ENCODE assay signal across 8 mouse cellular contexts in the genomic region with DNA sequence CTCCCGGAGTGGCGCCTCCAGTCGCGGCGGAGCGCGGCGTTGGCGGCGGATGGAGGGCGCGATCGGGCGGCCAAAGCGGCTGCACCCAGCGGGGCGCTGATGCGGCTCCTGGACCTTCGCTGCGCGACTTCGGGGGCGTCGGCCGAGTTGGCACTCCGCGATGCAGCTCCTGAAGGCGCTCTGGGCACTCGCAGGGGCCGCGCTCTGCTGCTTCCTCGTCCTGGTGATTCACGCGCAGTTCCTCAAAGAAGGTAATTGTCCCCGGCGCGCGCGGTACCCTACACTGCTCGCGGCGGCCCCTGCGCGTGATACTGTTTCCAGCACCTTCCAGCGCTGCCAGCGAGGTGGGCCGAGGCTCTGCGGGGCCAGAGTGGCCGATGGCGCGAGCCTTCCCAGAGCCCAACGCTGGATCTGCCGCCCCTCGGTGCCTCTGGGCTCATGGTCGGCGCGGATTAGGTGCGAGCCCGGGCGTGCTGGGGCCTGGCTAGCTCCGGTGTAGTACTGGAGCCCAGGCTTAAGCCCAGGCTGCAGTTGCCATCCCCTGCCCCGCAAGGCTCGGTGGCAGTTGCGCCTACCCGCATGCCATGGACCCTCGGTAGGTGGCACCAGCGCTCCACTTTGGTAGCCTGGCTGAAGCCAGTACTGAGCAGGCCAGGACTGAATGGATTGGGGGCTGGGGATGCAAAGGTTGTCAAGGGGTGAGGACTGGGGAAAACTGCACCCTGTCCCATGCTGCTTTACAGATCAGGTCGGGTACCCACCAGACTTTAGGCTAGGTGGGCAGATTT.
DNase-seq lines count a peak whose midpoint lies in the region; ATAC-seq and TF ChIP-seq lines count a peak whose summit lies in the region.

No protein-coding gene starts in this region.

- no peaks in the 10 kb centered on the region for H3K36me3 ChIP-seq in hindbrain, embryonic 14.5 days (replicated peaks; ENCODE audit: control insufficient read depth, insufficient read depth)
- H3K36me3 ChIP-seq in lung, embryonic 16.5 days (ENCODE audit: control insufficient read depth, insufficient read depth, low read length): no peaks in the 10 kb centered on the region

- intact Hi-C loops in gastrocnemius, adult 2 months (cut with DNase I): loop anchor here (2.0 to 5.0 kb wide), 2 partner anchors 207 to 623 kb away; no protein-coding TSS in a partner anchor

- peak overlapping the region; percentile 90 for H3K9ac ChIP-seq in hindbrain, embryonic 14.5 days
- H3K9ac ChIP-seq in lung, embryonic 16.5 days (ENCODE audit: low read length): peak overlapping the region; percentile 64

- 0 out of 2 replicates have a peak overlapping the region, but pooled peaks have one; percentile 8 for H3K27ac ChIP-seq in gastrocnemius, adult 2 months
- H3K27ac ChIP-seq in hindbrain, embryonic 14.5 days: peak overlapping the region; percentile 89
- H3K27ac ChIP-seq in lung, embryonic 16.5 days (ENCODE audit: low read length): no peak overlapping the region

- no peaks in the 10 kb centered on the region for H3K27me3 ChIP-seq in hindbrain, embryonic 14.5 days (ENCODE audit: control insufficient read depth, insufficient read depth, low read length)
- H3K27me3 ChIP-seq in lung, embryonic 16.5 days (ENCODE audit: control insufficient read depth, insufficient read depth, low read depth, low read length): peaks cover 49% of the 10 kb centered on the region

- H3K4me3 ChIP-seq in gastrocnemius, adult 2 months: peak overlapping the region; percentile 73
- peak overlapping the region; percentile 78 for H3K4me3 ChIP-seq in hindbrain, embryonic 14.5 days (replicated peaks; ENCODE audit: low read length)
- H3K4me3 ChIP-seq in lung, embryonic 16.5 days (ENCODE audit: low read length): peak overlapping the region; percentile 60

- peaks cover 34% of the 10 kb centered on the region for H3K4me1 ChIP-seq in hindbrain, embryonic 14.5 days (replicated peaks; ENCODE audit: control insufficient read depth, insufficient read depth, low read length)
- H3K4me1 ChIP-seq in lung, embryonic 16.5 days (replicated peaks; ENCODE audit: control insufficient read depth, insufficient read depth, low read length): peaks cover 7% of the 10 kb centered on the region

- DNase-seq in ZHBTc4 (ENCODE audit: low read depth, low spot score): peak; percentile 89
- DNase-seq in gastrocnemius, adult 2 months: peak; percentile 88
- DNase-seq in hindbrain, embryonic 14.5 days (ENCODE audit: low spot score): peak; percentile 94
- peak; percentile 88 to 97 for DNase-seq in layer of hippocampus, postnatal 25 days (ENCODE audit: extremely low spot score in 1 of 2, low spot score in 1 of 2)
- peak; percentile 93 for DNase-seq in retina, postnatal 1 day
- no peak for DNase-seq in MN1 (ENCODE audit: low spot score)

- WGBS in hindbrain, embryonic 14.5 days: 1% methylated on average over 51 of the region's 68 CpGs
- WGBS in lung, embryonic 16.5 days: under 1% methylated on average over 43 of the region's 68 CpGs

- peak; percentile 69 for ATAC-seq in common myeloid progenitor, adult 5-6 weeks (replicated peaks; ENCODE audit: low read depth, poor library complexity, severe bottlenecking)
- peak; percentile 89 for ATAC-seq in hindbrain, embryonic 14.5 days (ENCODE audit: low FRiP score)
- peak; percentile 73 for ATAC-seq in lung, embryonic 16.5 days (ENCODE audit: low read depth)

- peak overlapping the region; percentile 89 for H3K4me2 ChIP-seq in hindbrain, embryonic 14.5 days (replicated peaks)
- peak overlapping the region; percentile 97 for H3K4me2 ChIP-seq in lung, embryonic 16.5 days (ENCODE audit: low read depth, low read length)

- no peaks in the 10 kb centered on the region for H3K9me3 ChIP-seq in hindbrain, embryonic 14.5 days (ENCODE audit: control insufficient read depth, low read length)
- no peaks in the 10 kb centered on the region for H3K9me3 ChIP-seq in lung, embryonic 16.5 days (ENCODE audit: control insufficient read depth, low read length)

- peak; percentile 89 for TF ChIP-seq CTCF in gastrocnemius, adult 2 months (IDR thresholded peaks at IDR 0.05)
